ENCODE assay signal across 9 mouse cellular contexts in the genomic region with DNA sequence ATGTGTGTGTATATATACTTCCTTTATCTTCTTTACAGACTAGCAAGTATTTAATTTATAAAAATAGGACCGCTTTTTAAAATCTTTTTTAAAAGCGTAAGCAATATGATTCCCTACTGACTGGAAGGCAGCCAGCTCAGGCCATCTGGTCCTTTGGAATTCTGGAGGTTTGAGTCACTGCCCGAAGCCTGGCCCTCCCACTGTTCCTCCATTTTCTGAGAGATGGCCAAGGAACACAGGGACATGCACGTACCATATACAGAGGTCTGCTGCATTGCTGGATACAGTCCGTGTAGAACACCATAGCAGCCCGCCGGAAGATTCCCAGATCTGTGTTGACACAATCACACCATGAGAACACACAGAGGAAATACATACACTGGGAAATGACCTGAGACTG.
DNase-seq lines count a peak whose midpoint lies in the region; ATAC-seq and TF ChIP-seq lines count a peak whose summit lies in the region.
"Had no signal": no experiment of that assay in that cellular context is flagged by ENCODE, and none has a peak within 500 bp of the region (broad histone marks: within the 10 kb centered on the region; RNA-seq: fewer than 3 reads in every experiment).

No protein-coding gene starts in this region.

- no peaks in the 10 kb centered on the region for H3K27me3 ChIP-seq in hindbrain, embryonic 16.5 days (replicated peaks; ENCODE audit: control insufficient read depth, insufficient read depth, low read length)
- no peaks in the 10 kb centered on the region for H3K27me3 ChIP-seq in hindbrain, embryonic 10.5 days (ENCODE audit: insufficient read depth, poor library complexity, severe bottlenecking)
- no peaks in the 10 kb centered on the region for H3K27me3 ChIP-seq in stomach, embryonic 14.5 days (ENCODE audit: control insufficient read depth, insufficient read depth, low read length)

- 65% methylated on average over 7 of the region's 7 CpGs for WGBS in hindbrain, embryonic 16.5 days
- 91% methylated on average over 7 of the region's 7 CpGs for WGBS in hindbrain, embryonic 10.5 days
- 60% methylated on average over 7 of the region's 7 CpGs for WGBS in stomach, embryonic 14.5 days

- DNase-seq in hindbrain, embryonic 10.5 days (ENCODE audit: low spot score) = no peak
- DNase-seq in Muller cell, postnatal 12 days (ENCODE audit: inconsistent ontology term) = peak; percentile 54
- peak; percentile 93 to 97 for DNase-seq in cerebellum, postnatal 36 days
- DNase-seq in layer of hippocampus, adult 2 months (ENCODE audit: low spot score in 2 of 2) = peak; percentile 52 to 68
- DNase-seq in embryo, embryonic 10.5 days (ENCODE audit: low spot score) = no peak

- no peak overlapping the region for H3K27ac ChIP-seq in hindbrain, embryonic 16.5 days (ENCODE audit: low read depth, low read length)
- no peak overlapping the region for H3K27ac ChIP-seq in hindbrain, embryonic 10.5 days
- peak overlapping the region; percentile 77 for H3K27ac ChIP-seq in layer of hippocampus, adult 2 months
- no peak overlapping the region for H3K27ac ChIP-seq in stomach, embryonic 14.5 days (ENCODE audit: low read length)
- H3K27ac ChIP-seq: liver, embryonic 14.5 days had no signal

- H3K4me2 ChIP-seq in hindbrain, embryonic 16.5 days (ENCODE audit: low read length) = no peak overlapping the region
- no peak overlapping the region for H3K4me2 ChIP-seq in stomach, embryonic 14.5 days (replicated peaks; ENCODE audit: low read depth, low read length)

- peak; percentile 81 for ATAC-seq in hindbrain, embryonic 16.5 days
- ATAC-seq in stomach, embryonic 14.5 days (ENCODE audit: insufficient number of reproducible peaks, insufficient read depth, low FRiP score, low read depth) = peak; percentile 67; the same call in 1 of the 2 replicates
- no peak for ATAC-seq in granulocyte monocyte progenitor cell, adult 5-6 weeks (replicated peaks; ENCODE audit: poor library complexity, severe bottlenecking)

- TF ChIP-seq CTCF in layer of hippocampus, adult 2 months (conservative IDR thresholded peaks at IDR 0.05) = no peak

- no peaks in the 10 kb centered on the region for H3K9me3 ChIP-seq in hindbrain, embryonic 16.5 days (ENCODE audit: control insufficient read depth, low read length)
- no peaks in the 10 kb centered on the region for H3K9me3 ChIP-seq in hindbrain, embryonic 10.5 days
- no peaks in the 10 kb centered on the region for H3K9me3 ChIP-seq in stomach, embryonic 14.5 days (ENCODE audit: control insufficient read depth, low read depth, low read length)

- H3K4me1 ChIP-seq in hindbrain, embryonic 16.5 days (ENCODE audit: control insufficient read depth, insufficient read depth, low read depth, low read length) = no peaks in the 10 kb centered on the region
- H3K4me1 ChIP-seq in hindbrain, embryonic 10.5 days (replicated peaks) = no peaks in the 10 kb centered on the region
- peaks cover 4% of the 10 kb centered on the region; the same call in 1 of the 2 replicates for H3K4me1 ChIP-seq in stomach, embryonic 14.5 days (ENCODE audit: control insufficient read depth, insufficient read depth, low read length)

- H3K36me3 ChIP-seq in hindbrain, embryonic 16.5 days (ENCODE audit: control insufficient read depth, insufficient read depth, low read length) = no peaks in the 10 kb centered on the region
- H3K36me3 ChIP-seq in hindbrain, embryonic 10.5 days = no peaks in the 10 kb centered on the region
- H3K36me3 ChIP-seq in stomach, embryonic 14.5 days (ENCODE audit: control insufficient read depth, insufficient read depth, low read length) = no peaks in the 10 kb centered on the region

- H3K4me3 ChIP-seq in hindbrain, embryonic 16.5 days (ENCODE audit: low read length) = no peak overlapping the region
- no peak overlapping the region for H3K4me3 ChIP-seq in hindbrain, embryonic 10.5 days
- H3K4me3 ChIP-seq in layer of hippocampus, adult 2 months = no peak overlapping the region
- no peak overlapping the region for H3K4me3 ChIP-seq in stomach, embryonic 14.5 days (ENCODE audit: low read depth, low read length)

- no peak overlapping the region for H3K9ac ChIP-seq in hindbrain, embryonic 16.5 days (ENCODE audit: low read depth, low read length)
- H3K9ac ChIP-seq in stomach, embryonic 14.5 days (replicated peaks; ENCODE audit: low read depth, low read length) = no peak overlapping the region
- H3K9ac ChIP-seq: liver, embryonic 14.5 days had no signal

Comparison
In these comparisons a context has a peak if more than half of its experiments do, and no peak if none do; other contexts are left out.
1. DNase-seq: peak in Muller cell, postnatal 12 days (single experiment), cerebellum, postnatal 36 days (2 of 2) and layer of hippocampus, adult 2 months (2 of 2); none in hindbrain, embryonic 10.5 days (single experiment) and embryo, embryonic 10.5 days (single experiment).